Mouse (Mus musculus) testis, adult 2 months (tissue): ENCODE data around the gene Slc51a.

Experiments
- CTCF ChIP-seq: fragments of 200-500 bp; IDR thresholded peaks from 2 replicates; pipeline ENCODE4 v1.5.1; 2012; ENCODE audit warnings: low read depth, mild to moderate bottlenecking, inconsistent platforms, low read length, moderate library complexity; ENCODE audit not compliant: control insufficient read depth, insufficient read depth, insufficient replicate concordance
- POLR2A ChIP-seq: fragments of 200-500 bp; IDR thresholded peaks from 2 replicates; pipeline ENCODE4 v1.6.1; 2012; ENCODE audit warnings: low read depth, mild to moderate bottlenecking, inconsistent platforms, low read length, moderate library complexity; ENCODE audit not compliant: control insufficient read depth

DNA sequence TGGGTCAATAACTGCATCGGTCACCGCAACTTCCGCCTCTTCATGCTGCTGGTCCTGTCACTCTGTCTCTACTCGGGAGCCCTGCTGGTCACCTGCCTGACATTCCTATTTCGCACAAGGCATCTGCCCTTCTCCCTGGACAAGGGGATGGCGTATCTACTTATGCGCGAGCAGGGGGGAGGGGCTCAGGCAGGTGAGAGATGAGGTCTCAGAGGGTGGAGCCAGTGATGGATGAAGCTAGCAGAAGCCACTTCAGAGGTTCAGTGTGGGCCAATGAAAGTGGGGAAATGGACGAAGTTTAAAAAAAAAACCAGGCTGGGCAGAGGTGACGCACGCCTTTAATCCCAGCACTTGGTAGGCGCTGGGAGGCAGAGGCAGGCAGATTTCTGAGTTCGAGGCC is 11.3 kb upstream of the Slc51a start:
- TF ChIP-seq CTCF: no peak
- no peak; the same call in 1 of the 2 replicates for TF ChIP-seq POLR2A
